Mouse (Mus musculus): ENCODE data around the gene Gm49711. TPM values are rescaled to one million over a fixed set of nuclear protein-coding genes. Genes with fewer than 3 reads are reported as not detected.

Gene Gm49711
- total and polyA plus RNA-seq, 2 experiments from 2014 or later: 0.92 TPM; not detected in 1

- Histone ChIP-seq H3K9me3 (ENCODE audit: low read length) (no peaks in the 10 kb centered on the region), H3K27me3 (ENCODE audit: insufficient read depth, low read length) (no peaks in the 10 kb centered on the region), H3K9ac (no peak overlapping the region), H3K27ac (ENCODE audit: low read depth, low read length) (no peak overlapping the region), H3K4me3 (ENCODE audit: low read depth, low read length) (no peak overlapping the region), H3K4me1 (ENCODE audit: insufficient read depth) (no peaks in the 10 kb centered on the region), H3K4me2 (ENCODE audit: low read depth) (no peak overlapping the region), H3K36me3 (ENCODE audit: insufficient read depth) (no peaks in the 10 kb centered on the region)
- no peak for TF ChIP-seq CTCF (IDR thresholded peaks at IDR 0.05; ENCODE audit: low read depth)
- WGBS: 86% methylated on average over 2 of the region's 2 CpGs
- DNase-seq (no peak), ATAC-seq (no peak)
These were observed 90.2 kb downstream of the Gm49711 start for GRCm38 (mm10) chr16:92148367-92148728.

GRCm38 (mm10) chr16:92150975-92151374 lies 92.9 kb downstream of the Gm49711 start:
- H3K4me3 ChIP-seq (ENCODE audit: low read depth, low read length): no peak overlapping the region

GRCm38 (mm10) chr16:92158021-92158455 lies 99.9 kb downstream of the Gm49711 start:
- 1% methylated on average over 14 of the region's 14 CpGs for WGBS
- H3K27ac ChIP-seq (ENCODE audit: low read depth, low read length): peak overlapping the region; percentile 79
- ATAC-seq: peak; percentile 81

More at GRCm38 (mm10) chr16:92150975-92151374, 92.9 kb downstream of the Gm49711 start:
- 73% methylated on average over 4 of the region's 4 CpGs for WGBS
- Histone ChIP-seq H3K9ac (no peak overlapping the region), H3K27me3 (ENCODE audit: insufficient read depth, low read length) (no peaks in the 10 kb centered on the region), H3K36me3 (ENCODE audit: insufficient read depth) (no peaks in the 10 kb centered on the region), H3K9me3 (ENCODE audit: low read length) (no peaks in the 10 kb centered on the region), H3K27ac (ENCODE audit: low read depth, low read length) (no peak overlapping the region), H3K4me2 (ENCODE audit: low read depth) (no peak overlapping the region), H3K4me1 (ENCODE audit: insufficient read depth) (no peaks in the 10 kb centered on the region)
- ATAC-seq (no peak), DNase-seq (no peak)
- TF ChIP-seq CTCF (IDR thresholded peaks at IDR 0.05; ENCODE audit: low read depth): no peak

GRCm38 (mm10) chr16:92158461-92159091 lies 100.5 kb downstream of the Gm49711 start:
- peak overlapping the region; percentile 79 for H3K27ac ChIP-seq (ENCODE audit: low read depth, low read length)
- H3K27me3 ChIP-seq (ENCODE audit: insufficient read depth, low read length): no peaks in the 10 kb centered on the region
- peak overlapping the region; percentile 49 for H3K4me3 ChIP-seq (ENCODE audit: low read depth, low read length)
- peak overlapping the region; percentile 69 for H3K9ac ChIP-seq
- H3K4me1 ChIP-seq (ENCODE audit: insufficient read depth): peaks cover 13% of the 10 kb centered on the region; the same call in 1 of the 2 replicates
- H3K9me3 ChIP-seq (ENCODE audit: low read length): no peaks in the 10 kb centered on the region
- ATAC-seq (peak; percentile 98), DNase-seq (peak; percentile 84)
- H3K4me2 ChIP-seq (ENCODE audit: low read depth): peak overlapping the region; percentile 90
- no peaks in the 10 kb centered on the region for H3K36me3 ChIP-seq (ENCODE audit: insufficient read depth)
- WGBS: 4% methylated on average over 29 of the region's 30 CpGs
- no peak for TF ChIP-seq CTCF (IDR thresholded peaks at IDR 0.05; ENCODE audit: low read depth)

More at GRCm38 (mm10) chr16:92158021-92158455, 99.9 kb downstream of the Gm49711 start:
- Histone ChIP-seq H3K4me1 (ENCODE audit: insufficient read depth) (peaks cover 13% of the 10 kb centered on the region; the same call in 1 of the 2 replicates), H3K9me3 (ENCODE audit: low read length) (no peaks in the 10 kb centered on the region), H3K36me3 (ENCODE audit: insufficient read depth) (no peaks in the 10 kb centered on the region), H3K9ac (peak overlapping the region; percentile 69), H3K27me3 (ENCODE audit: insufficient read depth, low read length) (no peaks in the 10 kb centered on the region), H3K4me3 (ENCODE audit: low read depth, low read length) (peak overlapping the region; percentile 49), H3K4me2 (ENCODE audit: low read depth) (peak overlapping the region; percentile 90)
- no peak for TF ChIP-seq CTCF (IDR thresholded peaks at IDR 0.05; ENCODE audit: low read depth)
- DNase-seq: peak; percentile 74

GRCm38 (mm10) chr16:92159114-92159513 lies 101.0 kb downstream of the Gm49711 start:
- ATAC-seq (no peak), DNase-seq (no peak)
- peak overlapping the region; percentile 79 for H3K27ac ChIP-seq (ENCODE audit: low read depth, low read length)
- WGBS: 51% methylated on average over 6 of the region's 6 CpGs
- no peaks in the 10 kb centered on the region for H3K27me3 ChIP-seq (ENCODE audit: insufficient read depth, low read length)
- H3K9ac ChIP-seq: peak overlapping the region; percentile 69
- peak overlapping the region; percentile 49 for H3K4me3 ChIP-seq (ENCODE audit: low read depth, low read length)
- TF ChIP-seq CTCF (IDR thresholded peaks at IDR 0.05; ENCODE audit: low read depth): no peak
- H3K4me2 ChIP-seq (ENCODE audit: low read depth): peak overlapping the region; percentile 90
- H3K36me3 ChIP-seq (ENCODE audit: insufficient read depth): no peaks in the 10 kb centered on the region
- peaks cover 13% of the 10 kb centered on the region; the same call in 1 of the 2 replicates for H3K4me1 ChIP-seq (ENCODE audit: insufficient read depth)
- H3K9me3 ChIP-seq (ENCODE audit: low read length): no peaks in the 10 kb centered on the region

- H3K36me3 ChIP-seq (ENCODE audit: insufficient read depth): no peaks in the 10 kb centered on the region
- no peak overlapping the region for H3K9ac ChIP-seq
- ATAC-seq: no peak
- no peak overlapping the region for H3K4me3 ChIP-seq (ENCODE audit: low read depth, low read length)
- no peaks in the 10 kb centered on the region for H3K27me3 ChIP-seq (ENCODE audit: insufficient read depth, low read length)
- H3K4me2 ChIP-seq (ENCODE audit: low read depth): no peak overlapping the region
- H3K9me3 ChIP-seq (ENCODE audit: low read length): no peaks in the 10 kb centered on the region
- peaks cover 13% of the 10 kb centered on the region; the same call in 1 of the 2 replicates for H3K4me1 ChIP-seq (ENCODE audit: insufficient read depth)
- no peak for TF ChIP-seq CTCF (IDR thresholded peaks at IDR 0.05; ENCODE audit: low read depth)
- WGBS: 39% methylated on average over 4 of the region's 4 CpGs
- DNase-seq: no peak
- H3K27ac ChIP-seq (ENCODE audit: low read depth, low read length): no peak overlapping the region
These were observed 104.2 kb downstream of the Gm49711 start for GRCm38 (mm10) chr16:92162289-92162688.

- no peaks in the 10 kb centered on the region for H3K9me3 ChIP-seq (ENCODE audit: low read length)
- no peak overlapping the region for H3K4me2 ChIP-seq (ENCODE audit: low read depth)
- H3K4me1 ChIP-seq (ENCODE audit: insufficient read depth): peaks cover 6% of the 10 kb centered on the region; the same call in 1 of the 2 replicates
- DNase-seq: no peak
- H3K27ac ChIP-seq (ENCODE audit: low read depth, low read length): no peak overlapping the region
- no peak overlapping the region for H3K4me3 ChIP-seq (ENCODE audit: low read depth, low read length)
- no peaks in the 10 kb centered on the region for H3K36me3 ChIP-seq (ENCODE audit: insufficient read depth)
- no peak for ATAC-seq
- H3K27me3 ChIP-seq (ENCODE audit: insufficient read depth, low read length): no peaks in the 10 kb centered on the region
- H3K9ac ChIP-seq: no peak overlapping the region
- no peak for TF ChIP-seq CTCF (IDR thresholded peaks at IDR 0.05; ENCODE audit: low read depth)
- WGBS: 81% methylated on average over 4 of the region's 4 CpGs
These were observed 105.4 kb downstream of the Gm49711 start for GRCm38 (mm10) chr16:92163545-92163944.

Measured in forebrain, postnatal 0 days (tissue).